Mouse (Mus musculus) cerebellum, adult 11-12 months (tissue): ENCODE data around the gene Atp5b.
A peak's percentile ranks its signal among the peaks of the same experiment; 100 is the strongest.

Experiments
- DNase-seq: peaks from one replicate; pipeline ENCODE4 v3.0.0; 2022

The Atp5b gene

DNA sequence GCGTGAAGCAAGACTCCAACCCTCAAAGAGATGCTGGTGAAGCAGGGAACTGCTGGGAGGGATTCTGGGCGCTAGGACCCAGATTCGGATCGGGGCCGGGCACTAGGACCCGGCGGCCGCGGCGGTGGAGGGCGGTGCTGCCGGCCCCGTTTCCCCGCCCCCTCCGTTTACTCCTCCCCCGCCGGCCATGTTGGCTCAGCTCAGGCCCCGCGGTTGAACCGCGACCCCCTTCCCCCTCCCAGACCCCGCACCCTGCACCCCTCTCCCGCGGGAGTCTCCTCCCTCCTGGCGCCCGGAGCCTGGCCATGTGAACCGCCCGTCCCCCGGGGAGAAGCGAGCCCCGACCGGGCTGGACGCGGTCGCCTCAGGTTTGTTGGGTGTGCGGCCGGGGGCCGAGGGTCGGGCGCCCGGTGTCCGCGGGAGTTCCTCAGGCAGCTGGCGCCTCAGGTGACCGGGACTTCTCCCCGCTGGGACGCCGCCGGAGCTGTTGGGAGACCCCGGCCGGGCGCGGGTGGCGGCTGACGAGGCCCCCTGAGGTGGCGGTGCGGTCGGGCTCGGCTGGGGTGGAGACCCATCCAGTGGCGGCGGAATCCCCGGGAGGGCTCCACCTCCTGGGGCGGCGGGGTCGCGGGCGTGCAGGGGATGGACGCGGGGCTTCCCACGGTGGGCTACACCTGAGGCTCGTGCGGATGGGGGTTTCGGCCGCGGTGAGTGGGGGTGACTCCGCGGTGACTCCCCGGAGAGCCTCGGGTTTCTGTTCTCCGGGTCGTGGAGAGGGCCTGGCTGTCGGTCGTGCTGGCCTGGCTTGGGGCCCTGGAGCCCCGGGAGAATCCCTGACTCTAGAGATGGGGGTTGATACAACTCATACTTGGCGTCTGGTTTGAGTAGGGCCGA, 13.9 kb downstream of the Atp5b start:
- DNase-seq, result peak; percentile 75

DNA sequence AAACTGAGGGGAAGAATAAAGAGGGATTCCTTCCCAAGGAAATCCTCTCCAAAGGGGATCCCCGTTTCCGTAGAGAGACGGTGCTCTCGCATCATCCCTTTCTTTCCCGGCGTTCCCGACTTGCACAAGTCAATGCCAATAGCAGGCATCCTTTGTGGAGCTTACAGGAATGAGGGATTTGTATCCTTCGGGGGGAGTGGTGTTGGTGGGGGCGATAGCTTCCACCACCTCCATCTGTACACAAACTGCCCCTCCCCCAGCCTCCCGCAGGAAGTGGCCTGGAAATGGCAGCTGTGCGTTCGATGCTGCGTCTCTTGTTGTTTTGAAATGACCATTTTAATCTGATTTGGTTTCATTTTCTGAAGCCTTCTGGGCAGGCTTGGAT, 14.5 kb downstream of the Atp5b start:
- peak; percentile 69 for DNase-seq

DNA sequence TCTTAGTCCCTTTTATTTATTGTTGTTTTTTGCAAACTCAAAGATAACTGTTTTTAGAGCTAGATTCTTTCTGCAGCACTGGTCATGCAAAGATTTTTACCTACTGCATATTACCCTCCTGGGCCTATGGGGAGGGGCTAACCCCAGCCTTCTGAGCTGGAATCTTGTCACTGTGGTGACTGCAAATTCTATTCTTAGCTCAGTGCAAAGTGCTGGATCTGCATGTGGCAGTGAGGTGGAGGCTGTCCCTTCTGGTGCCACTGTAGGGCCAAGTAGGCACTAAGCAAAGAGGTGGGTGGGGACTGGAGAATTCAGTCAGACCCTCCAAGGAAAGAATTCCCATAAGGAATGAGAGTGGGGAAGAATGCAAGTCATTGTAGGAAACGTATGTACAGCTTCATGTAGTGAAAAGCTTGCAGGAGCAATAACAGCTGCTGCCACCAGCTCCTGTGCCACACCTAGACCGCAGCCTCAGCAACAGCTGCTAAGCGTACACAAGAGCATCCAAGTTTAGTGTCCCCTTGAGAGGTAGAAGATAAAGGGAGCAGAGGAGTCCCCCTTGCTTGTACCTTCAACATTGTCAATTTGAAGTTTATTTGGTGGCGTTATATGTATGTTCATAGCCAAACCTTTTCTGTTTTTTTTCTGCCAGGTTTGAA, 27.2 kb downstream of the Atp5b start:
- DNase-seq, result no peak

DNA sequence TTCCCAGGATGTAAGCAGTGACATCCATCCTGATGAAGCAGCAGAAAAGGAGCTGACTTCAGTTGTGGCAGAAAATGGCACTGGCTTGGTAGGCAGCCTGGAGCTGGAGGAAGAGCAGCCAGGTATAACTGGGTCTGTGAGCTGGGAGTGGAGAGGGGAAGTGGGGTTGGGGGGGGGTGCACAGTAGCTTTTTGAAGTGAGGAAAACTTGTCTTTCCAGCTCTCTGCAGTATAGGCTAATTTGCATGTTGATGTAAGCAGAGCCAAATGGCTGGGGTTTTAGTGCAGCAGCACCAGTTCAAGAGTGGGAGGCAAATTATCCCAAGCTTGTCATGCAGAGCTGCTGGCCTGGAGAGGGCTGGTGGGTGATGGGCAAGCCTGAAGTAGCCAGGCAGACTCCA, 28.2 kb downstream of the Atp5b start:
- no peak for DNase-seq

DNA sequence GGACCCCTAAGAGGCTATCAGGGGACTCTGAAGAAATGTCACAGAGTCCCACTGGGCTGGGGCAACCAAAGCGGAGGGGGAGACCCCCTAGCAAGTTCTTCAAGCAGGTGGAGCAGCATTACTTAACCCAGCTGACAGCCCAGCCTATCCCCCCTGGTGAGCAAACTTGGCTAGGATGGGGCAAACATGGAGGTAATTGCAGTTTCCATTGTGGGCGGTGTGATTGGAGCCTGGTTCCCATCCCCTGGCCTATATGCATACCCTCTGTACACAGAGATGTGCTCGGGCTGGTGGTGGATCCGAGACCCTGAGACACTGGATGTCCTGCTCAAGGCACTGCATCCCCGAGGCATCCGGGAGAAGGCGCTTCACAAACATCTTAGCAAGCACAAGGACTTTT, 40.8 kb downstream of the Atp5b start:
- DNase-seq, result no peak

DNA sequence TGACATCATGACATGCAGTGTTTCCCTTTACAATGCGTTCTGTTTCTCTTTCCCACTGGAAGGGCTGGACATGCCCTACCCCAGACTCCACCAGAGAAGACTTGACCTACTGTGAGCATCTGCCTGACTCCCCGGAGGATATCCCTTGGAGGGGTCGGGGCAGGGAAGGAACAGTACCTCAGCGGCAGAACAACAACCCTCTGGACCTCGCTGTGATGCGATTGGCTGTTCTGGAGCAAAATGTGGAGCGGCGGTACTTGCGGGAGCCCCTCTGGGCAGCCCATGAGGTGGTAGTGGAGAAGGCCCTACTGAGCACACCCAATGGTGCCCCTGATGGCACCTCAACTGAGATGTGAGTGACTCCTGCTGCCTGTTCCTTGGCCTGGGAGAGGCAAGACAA, 41.8 kb downstream of the Atp5b start:
- DNase-seq, result no peak

GRCm38 (mm10) chr10:128125951-128126350, 42.9 kb downstream of the Atp5b start:
- DNase-seq, result no peak

GRCm38 (mm10) chr10:128127497-128127896, 44.4 kb downstream of the Atp5b start:
- no peak for DNase-seq

DNA sequence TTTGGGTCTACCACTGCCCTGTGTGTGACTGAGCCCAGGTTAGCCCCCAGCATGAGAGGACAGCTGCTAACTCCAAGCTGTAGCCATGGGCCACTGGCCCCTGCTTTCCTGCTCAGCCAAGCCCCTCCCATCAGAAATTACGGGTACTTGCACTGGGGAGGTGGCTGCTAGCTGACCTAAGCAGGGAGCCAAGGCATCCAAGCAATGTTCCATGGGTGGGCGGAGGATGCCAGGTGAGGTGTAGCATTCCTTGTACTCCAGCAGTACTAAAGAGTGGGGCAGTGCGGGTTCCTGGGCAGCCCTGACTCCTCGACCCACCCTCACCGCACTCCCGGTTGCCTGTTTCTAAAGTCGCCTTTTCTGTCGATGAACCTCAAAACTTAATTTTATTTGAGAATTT, 45.1 kb downstream of the Atp5b start:
- DNase-seq, result no peak

DNA sequence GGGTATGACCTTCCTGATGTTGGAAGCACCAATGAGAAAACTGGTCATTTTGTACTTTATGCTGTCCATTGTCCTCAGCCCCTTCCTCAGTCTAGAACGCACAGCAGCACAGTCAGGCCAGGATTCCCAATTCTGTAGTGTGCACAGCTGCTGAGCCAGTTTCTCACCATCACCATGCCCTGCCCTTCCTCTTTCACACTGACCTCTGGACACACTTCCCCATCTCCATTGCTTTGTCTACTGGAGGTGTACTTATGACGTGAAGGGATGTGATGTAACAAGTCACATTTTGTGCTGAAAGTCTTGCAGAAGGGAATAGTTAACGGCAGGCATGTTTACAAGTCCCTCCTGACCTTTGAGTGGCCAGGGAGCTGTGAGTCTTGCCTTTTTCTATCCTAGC, 48.2 kb downstream of the Atp5b start:
- DNase-seq, result no peak

- no peak for DNase-seq
Observed at GRCm38 (mm10) chr10:128131812-128132211, 48.7 kb downstream of the Atp5b start.

DNA sequence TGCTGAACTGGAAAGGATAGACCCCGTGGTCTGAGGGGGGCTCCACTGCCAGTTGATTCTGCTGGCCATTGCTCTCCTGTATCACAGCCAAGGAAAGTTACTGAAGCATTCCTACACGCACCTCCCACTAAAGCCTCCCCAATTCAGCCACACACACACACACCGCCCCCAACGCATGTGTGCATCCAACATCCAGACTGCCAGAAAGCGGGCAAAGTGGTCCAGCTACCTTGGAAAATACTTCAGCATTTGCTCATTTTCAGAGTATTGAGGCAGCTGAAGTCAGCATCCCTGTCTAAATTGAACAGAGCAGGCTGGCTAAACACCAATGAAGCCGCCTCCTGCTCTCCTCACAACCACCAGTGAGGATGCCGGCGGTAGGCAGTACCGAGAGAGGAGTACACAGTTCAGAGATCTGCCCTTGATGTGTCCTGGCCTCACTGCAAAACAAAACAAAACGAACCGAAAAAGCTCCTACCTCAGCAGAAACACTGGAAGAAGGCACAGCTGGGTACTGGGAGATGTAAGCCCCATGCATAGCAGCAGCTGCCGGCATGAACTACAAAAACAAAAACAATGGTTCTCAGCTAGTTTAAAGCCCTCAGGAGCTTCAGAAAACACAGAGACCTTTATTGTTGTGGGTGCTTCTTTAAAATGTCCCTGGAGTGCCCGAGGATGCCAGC, 50.7 kb downstream of the Atp5b start:
- no peak for DNase-seq

DNA sequence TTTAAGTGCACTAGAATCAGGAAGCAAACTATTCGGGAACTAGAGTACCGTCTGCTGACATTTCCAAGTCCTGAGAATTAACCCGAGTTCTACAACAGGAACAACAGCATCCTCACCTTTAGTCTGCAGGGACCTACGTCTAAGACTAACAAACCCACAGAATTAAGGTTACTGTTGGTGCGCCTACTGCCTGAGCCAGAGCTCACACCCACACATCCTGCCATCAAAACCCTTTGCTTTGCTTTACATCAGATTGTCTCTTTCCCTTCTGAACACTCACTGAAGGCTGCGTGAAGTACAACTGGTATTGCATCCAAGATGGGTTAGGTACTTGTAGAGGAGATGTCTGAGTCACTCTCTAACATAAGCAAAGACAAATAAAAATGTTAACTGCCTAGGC, 52.3 kb downstream of the Atp5b start:
- no peak for DNase-seq
